Mouse (Mus musculus): ENCODE results near the gene Caln1. TPM values are rescaled to one million over a fixed set of nuclear protein-coding genes. Genes with fewer than 3 reads are reported as not detected.

Caln1 gene
- polyA plus RNA-seq (2014; fragmentation: Nextera tagmentation; extraction: Ambion mirVana), result not detected in 2 replicates

DNA sequence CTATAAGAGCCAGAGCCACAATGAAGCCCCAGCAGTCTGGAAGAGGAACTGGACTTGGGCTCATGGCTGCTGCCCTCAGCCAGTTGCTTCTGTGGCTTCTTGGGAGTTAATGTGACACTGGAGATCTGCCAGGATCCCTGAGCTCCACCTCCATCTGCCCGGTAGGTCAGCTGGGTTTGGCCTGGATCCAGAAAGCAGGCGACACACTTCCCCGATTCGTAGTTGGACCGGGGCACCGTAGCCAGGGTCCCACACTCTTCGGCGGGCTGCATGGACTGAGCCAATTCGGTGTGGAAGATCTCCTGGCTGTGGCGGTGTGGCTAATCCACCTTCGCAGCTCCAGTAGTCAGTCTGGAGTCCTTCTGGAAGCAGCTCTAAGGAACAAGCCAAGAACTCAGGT lies at the start of gene Caln1:
Caln1 (plus strand) TSS at position 219 of the 400 bp plus-strand sequence.
- Histone ChIP-seq H3K9me3 (ENCODE audit: control insufficient read depth, low read length) (no peaks in the 10 kb centered on the region), H3K4me3 (ENCODE audit: low read depth, low read length) (no peak within 1 kb of the TSS), H3K4me2 (ENCODE audit: low read length) (no peak within 1 kb of the TSS), H3K36me3 (ENCODE audit: control insufficient read depth, insufficient read depth, low read length) (no peaks in the 10 kb centered on the region), H3K27me3 (replicated peaks; ENCODE audit: control insufficient read depth, insufficient read depth, low read length) (no peaks in the 10 kb centered on the region), H3K9ac (ENCODE audit: low read length) (no peak within 1 kb of the TSS), H3K27ac (ENCODE audit: low read depth) (no peak within 1 kb of the TSS), H3K4me1 (replicated peaks; ENCODE audit: control insufficient read depth, insufficient read depth, low read length) (no peaks in the 10 kb centered on the region)
- 70% methylated on average over 11 of the region's 11 CpGs for WGBS
- DNase-seq (ENCODE audit: low spot score) (no peak), ATAC-seq (replicated peaks; ENCODE audit: low FRiP score, low TSS enrichment, low read depth) (no peak)

- ATAC-seq (replicated peaks; ENCODE audit: low FRiP score, low TSS enrichment, low read depth), result no peak
- no peaks in the 10 kb centered on the region for H3K4me1 ChIP-seq (replicated peaks; ENCODE audit: control insufficient read depth, insufficient read depth, low read length)
- no peaks in the 10 kb centered on the region for H3K27me3 ChIP-seq (replicated peaks; ENCODE audit: control insufficient read depth, insufficient read depth, low read length)
- H3K27ac ChIP-seq (ENCODE audit: low read depth), result no peak overlapping the region
- H3K4me3 ChIP-seq (ENCODE audit: low read depth, low read length), result no peak overlapping the region
- no peak overlapping the region for H3K9ac ChIP-seq (ENCODE audit: low read length)
- H3K36me3 ChIP-seq (ENCODE audit: control insufficient read depth, insufficient read depth, low read length), result peaks cover 12% of the 10 kb centered on the region; the same call in 1 of the 2 replicates
- H3K9me3 ChIP-seq (ENCODE audit: control insufficient read depth, low read length), result peaks cover 7% of the 10 kb centered on the region
- no peak overlapping the region for H3K4me2 ChIP-seq (ENCODE audit: low read length)
- no peak for DNase-seq (ENCODE audit: low spot score)
- 86% methylated on average over 5 of the region's 5 CpGs for WGBS
Measured at GRCm38 (mm10) chr5:130319783-130320182, 49.5 kb upstream of the Caln1 start.

GRCm38 (mm10) chr5:130320485-130320884 lies 48.8 kb upstream of the Caln1 start:
- H3K4me1 ChIP-seq (replicated peaks; ENCODE audit: control insufficient read depth, insufficient read depth, low read length), result no peaks in the 10 kb centered on the region
- WGBS, result 84% methylated on average over 3 of the region's 3 CpGs
- DNase-seq (ENCODE audit: low spot score), result no peak

GRCm38 (mm10) chr5:130325486-130325885 lies 43.8 kb upstream of the Caln1 start:
- peaks cover 25% of the 10 kb centered on the region; the same call in 1 of the 2 replicates for H3K36me3 ChIP-seq (ENCODE audit: control insufficient read depth, insufficient read depth, low read length)
- no peak overlapping the region for H3K4me2 ChIP-seq (ENCODE audit: low read length)
- no peaks in the 10 kb centered on the region for H3K27me3 ChIP-seq (replicated peaks; ENCODE audit: control insufficient read depth, insufficient read depth, low read length)
- H3K4me3 ChIP-seq (ENCODE audit: low read depth, low read length), result no peak overlapping the region
- H3K9ac ChIP-seq (ENCODE audit: low read length), result no peak overlapping the region
- DNase-seq (ENCODE audit: low spot score) (no peak), ATAC-seq (replicated peaks; ENCODE audit: low FRiP score, low TSS enrichment, low read depth) (no peak)
- WGBS, result 94% methylated on average over 8 of the region's 8 CpGs
- H3K4me1 ChIP-seq (replicated peaks; ENCODE audit: control insufficient read depth, insufficient read depth, low read length), result no peaks in the 10 kb centered on the region
- peaks cover 11% of the 10 kb centered on the region for H3K9me3 ChIP-seq (ENCODE audit: control insufficient read depth, low read length)
- no peak overlapping the region for H3K27ac ChIP-seq (ENCODE audit: low read depth)

More at GRCm38 (mm10) chr5:130320485-130320884, 48.8 kb upstream of the Caln1 start:
- Histone ChIP-seq H3K4me3 (ENCODE audit: low read depth, low read length) (no peak overlapping the region), H3K9ac (ENCODE audit: low read length) (no peak overlapping the region), H3K4me2 (ENCODE audit: low read length) (no peak overlapping the region), H3K27me3 (replicated peaks; ENCODE audit: control insufficient read depth, insufficient read depth, low read length) (no peaks in the 10 kb centered on the region), H3K9me3 (ENCODE audit: control insufficient read depth, low read length) (peaks cover 11% of the 10 kb centered on the region), H3K27ac (ENCODE audit: low read depth) (no peak overlapping the region), H3K36me3 (ENCODE audit: control insufficient read depth, insufficient read depth, low read length) (peaks cover 17% of the 10 kb centered on the region; the same call in 1 of the 2 replicates)
- ATAC-seq (replicated peaks; ENCODE audit: low FRiP score, low TSS enrichment, low read depth), result no peak

- Histone ChIP-seq H3K36me3 (ENCODE audit: control insufficient read depth, insufficient read depth, low read length) (peaks cover 25% of the 10 kb centered on the region; the same call in 1 of the 2 replicates), H3K27ac (ENCODE audit: low read depth) (no peak overlapping the region), H3K9me3 (ENCODE audit: control insufficient read depth, low read length) (peaks cover 11% of the 10 kb centered on the region), H3K9ac (ENCODE audit: low read length) (no peak overlapping the region), H3K4me2 (ENCODE audit: low read length) (no peak overlapping the region), H3K4me1 (replicated peaks; ENCODE audit: control insufficient read depth, insufficient read depth, low read length) (no peaks in the 10 kb centered on the region), H3K4me3 (ENCODE audit: low read depth, low read length) (no peak overlapping the region), H3K27me3 (replicated peaks; ENCODE audit: control insufficient read depth, insufficient read depth, low read length) (no peaks in the 10 kb centered on the region)
- 54% methylated on average over 6 of the region's 6 CpGs for WGBS
- ATAC-seq (replicated peaks; ENCODE audit: low FRiP score, low TSS enrichment, low read depth) (no peak), DNase-seq (ENCODE audit: low spot score) (no peak)
Measured at GRCm38 (mm10) chr5:130327615-130328263, 41.5 kb upstream of the Caln1 start.

DNA sequence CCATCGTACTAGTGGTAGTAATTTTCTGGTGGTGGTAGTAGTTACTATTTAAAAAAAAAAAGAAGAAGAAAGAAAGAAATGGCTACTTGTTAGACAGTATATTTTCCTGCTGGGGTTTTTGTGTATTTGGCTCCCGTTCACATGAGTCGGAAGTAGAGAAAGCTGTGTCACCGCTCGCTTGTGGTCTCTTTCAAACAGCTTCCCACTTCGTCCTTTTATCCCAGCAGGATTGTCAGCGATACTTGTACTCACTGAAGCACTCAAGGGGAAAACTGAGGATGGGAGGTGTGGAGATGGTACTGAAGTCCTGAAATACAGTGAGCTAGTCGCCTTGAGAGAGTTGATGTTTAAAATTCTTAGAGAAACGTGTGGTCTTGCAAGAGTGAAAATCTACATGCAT lies 40.9 kb upstream of the Caln1 start:
- peaks cover 11% of the 10 kb centered on the region for H3K9me3 ChIP-seq (ENCODE audit: control insufficient read depth, low read length)
- DNase-seq (ENCODE audit: low spot score) (no peak), ATAC-seq (replicated peaks; ENCODE audit: low FRiP score, low TSS enrichment, low read depth) (no peak)
- H3K27me3 ChIP-seq (replicated peaks; ENCODE audit: control insufficient read depth, insufficient read depth, low read length), result no peaks in the 10 kb centered on the region
- 73% methylated on average over 9 of the region's 9 CpGs for WGBS
- no peak overlapping the region for H3K4me2 ChIP-seq (ENCODE audit: low read length)
- H3K4me1 ChIP-seq (replicated peaks; ENCODE audit: control insufficient read depth, insufficient read depth, low read length), result no peaks in the 10 kb centered on the region
- H3K27ac ChIP-seq (ENCODE audit: low read depth), result no peak overlapping the region
- H3K4me3 ChIP-seq (ENCODE audit: low read depth, low read length), result no peak overlapping the region
- H3K36me3 ChIP-seq (ENCODE audit: control insufficient read depth, insufficient read depth, low read length), result peaks cover 25% of the 10 kb centered on the region; the same call in 1 of the 2 replicates
- H3K9ac ChIP-seq (ENCODE audit: low read length), result no peak overlapping the region

- DNase-seq (ENCODE audit: low spot score) (no peak), ATAC-seq (replicated peaks; ENCODE audit: low FRiP score, low TSS enrichment, low read depth) (no peak)
- H3K4me1 ChIP-seq (replicated peaks; ENCODE audit: control insufficient read depth, insufficient read depth, low read length), result no peaks in the 10 kb centered on the region
- no peaks in the 10 kb centered on the region for H3K27me3 ChIP-seq (replicated peaks; ENCODE audit: control insufficient read depth, insufficient read depth, low read length)
- no peak overlapping the region for H3K4me2 ChIP-seq (ENCODE audit: low read length)
- no peak overlapping the region for H3K4me3 ChIP-seq (ENCODE audit: low read depth, low read length)
- 79% methylated on average over 2 of the region's 2 CpGs for WGBS
- no peak overlapping the region for H3K27ac ChIP-seq (ENCODE audit: low read depth)
- H3K9ac ChIP-seq (ENCODE audit: low read length), result no peak overlapping the region
- 0 out of 2 replicates have a peak, but pooled peaks cover 3% of the 10 kb centered on the region for H3K9me3 ChIP-seq (ENCODE audit: control insufficient read depth, low read length)
- peaks cover 17% of the 10 kb centered on the region; the same call in 1 of the 2 replicates for H3K36me3 ChIP-seq (ENCODE audit: control insufficient read depth, insufficient read depth, low read length)
Measured at GRCm38 (mm10) chr5:130329889-130330288, 39.4 kb upstream of the Caln1 start.

DNA sequence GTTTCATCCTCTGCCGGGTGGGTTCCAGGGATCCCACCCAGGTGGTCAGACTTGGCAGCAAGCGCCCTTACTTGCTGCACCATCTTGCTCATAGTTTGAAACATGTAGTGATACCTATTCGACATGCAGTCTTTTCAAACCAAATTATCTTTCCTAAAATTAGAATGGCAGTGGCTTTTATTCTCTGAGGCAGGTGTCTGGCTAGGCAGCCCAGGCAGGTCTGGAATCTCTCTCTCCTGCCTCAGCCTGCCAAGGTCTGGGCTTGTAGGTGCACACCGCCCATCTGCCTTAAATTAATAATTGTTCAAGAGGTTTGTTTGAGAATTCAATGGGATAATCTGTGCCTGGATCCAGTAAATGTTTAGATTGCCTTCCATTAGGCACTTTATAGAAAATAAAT lies 38.5 kb upstream of the Caln1 start:
- no peak overlapping the region for H3K4me2 ChIP-seq (ENCODE audit: low read length)
- no peaks in the 10 kb centered on the region for H3K9me3 ChIP-seq (ENCODE audit: control insufficient read depth, low read length)
- no peak overlapping the region for H3K9ac ChIP-seq (ENCODE audit: low read length)
- H3K36me3 ChIP-seq (ENCODE audit: control insufficient read depth, insufficient read depth, low read length), result peaks cover 16% of the 10 kb centered on the region
- WGBS, result 70% methylated on average over 4 of the region's 4 CpGs
- DNase-seq (ENCODE audit: low spot score), result no peak
- H3K4me3 ChIP-seq (ENCODE audit: low read depth, low read length), result no peak overlapping the region
- no peaks in the 10 kb centered on the region for H3K4me1 ChIP-seq (replicated peaks; ENCODE audit: control insufficient read depth, insufficient read depth, low read length)
- H3K27ac ChIP-seq (ENCODE audit: low read depth), result no peak overlapping the region
- ATAC-seq (replicated peaks; ENCODE audit: low FRiP score, low TSS enrichment, low read depth), result no peak
- H3K27me3 ChIP-seq (replicated peaks; ENCODE audit: control insufficient read depth, insufficient read depth, low read length), result no peaks in the 10 kb centered on the region

DNA sequence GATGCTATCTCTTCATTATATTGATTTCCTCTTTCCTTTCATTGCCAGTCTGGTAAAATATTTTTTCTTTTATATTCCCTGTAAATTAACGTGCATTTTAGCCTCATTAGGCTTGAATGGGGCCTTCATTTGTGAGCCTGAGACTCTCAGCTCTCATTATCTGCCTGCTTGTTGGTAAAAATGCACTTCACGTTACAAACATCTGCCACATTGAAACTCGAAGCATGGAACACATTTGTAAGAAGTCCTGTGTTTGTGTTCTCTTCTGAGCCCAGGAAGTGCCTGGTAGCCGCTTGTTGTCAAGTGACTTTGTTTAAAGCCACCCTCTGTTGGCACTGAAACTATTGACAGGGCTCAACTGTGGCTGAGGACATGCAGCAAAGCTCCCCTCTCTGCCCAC lies 38.0 kb upstream of the Caln1 start:
- Histone ChIP-seq H3K9me3 (ENCODE audit: control insufficient read depth, low read length) (no peaks in the 10 kb centered on the region), H3K4me3 (ENCODE audit: low read depth, low read length) (no peak overlapping the region), H3K27ac (ENCODE audit: low read depth) (no peak overlapping the region), H3K9ac (ENCODE audit: low read length) (no peak overlapping the region), H3K4me2 (ENCODE audit: low read length) (no peak overlapping the region), H3K4me1 (replicated peaks; ENCODE audit: control insufficient read depth, insufficient read depth, low read length) (no peaks in the 10 kb centered on the region), H3K27me3 (replicated peaks; ENCODE audit: control insufficient read depth, insufficient read depth, low read length) (no peaks in the 10 kb centered on the region), H3K36me3 (ENCODE audit: control insufficient read depth, insufficient read depth, low read length) (peaks cover 18% of the 10 kb centered on the region)
- ATAC-seq (replicated peaks; ENCODE audit: low FRiP score, low TSS enrichment, low read depth), result no peak
- DNase-seq (ENCODE audit: low spot score), result no peak
- 63% methylated on average over 4 of the region's 4 CpGs for WGBS
